Mouse (Mus musculus): ENCODE data around the gene Sec61b. TPM values are rescaled to one million over a fixed set of nuclear protein-coding genes. Genes with fewer than 3 reads are reported as not detected.

The Sec61b gene
- total and polyA plus RNA-seq, 3 experiments: 329 to 538 TPM; not detected in 1

- Histone ChIP-seq H3K36me3 (ENCODE audit: control insufficient read depth in 1 of 2, insufficient read depth in 2 of 2, low read length in 2 of 2) (no peaks in the 10 kb centered on the region), H3K79me2 (ENCODE audit: control insufficient read depth, insufficient read depth, low read length, poor library complexity) (no peaks in the 10 kb centered on the region), H3K27me3 (ENCODE audit: control insufficient read depth in 1 of 2, insufficient read depth in 2 of 2, low read length in 2 of 2) (peaks cover 0 to 4% of the 10 kb centered on the region in 2 experiments; a peak in 2 of 4 replicates), H3K4me3 (ENCODE audit: control insufficient read depth in 1 of 2, insufficient read depth in 1 of 2, low read depth in 2 of 2, low read length in 2 of 2) (no peak overlapping the region), H3K9me3 (replicated peaks; ENCODE audit: insufficient read depth, low read length) (no peaks in the 10 kb centered on the region), H3K9ac (ENCODE audit: control insufficient read depth, low read depth, low read length, poor library complexity, severe bottlenecking) (no peak overlapping the region), H3K27ac (ENCODE audit: control insufficient read depth, low read depth, low read length) (no peak overlapping the region), H3K4me1 (ENCODE audit: control insufficient read depth in 1 of 2, insufficient read depth in 2 of 2, low read length in 2 of 2) (no peaks in the 10 kb centered on the region)
- TF ChIP-seq NELFE (IDR thresholded peaks at IDR 0.05; ENCODE audit: low read depth, low read length) (no peak), SMC3 (IDR thresholded peaks at IDR 0.05; ENCODE audit: low read depth, low read length) (peak; percentile 50), TCF12 (IDR thresholded peaks at IDR 0.05; ENCODE audit: low read depth, low read length) (no peak), CTCF (IDR thresholded peaks at IDR 0.05 in 2 of 3, conservative IDR thresholded peaks at IDR 0.05 in 1 of 3; ENCODE audit: control insufficient read depth in 1 of 3, insufficient read depth in 1 of 3, low read depth in 2 of 3, low read length in 3 of 3, poor library complexity in 1 of 3, severe bottlenecking in 1 of 3) (peak; percentile 66 to 85 (median 74)), ZC3H11A (IDR thresholded peaks at IDR 0.05; ENCODE audit: low read depth, low read length) (peak; percentile 42; the same call in 1 of the 2 replicates), POLR2AphosphoS5 (IDR thresholded peaks at IDR 0.05; ENCODE audit: borderline replicate concordance, low read depth, low read length) (no peak), MAZ (IDR thresholded peaks at IDR 0.05; ENCODE audit: low read depth, low read length) (no peak), CHD2 (IDR thresholded peaks at IDR 0.05; ENCODE audit: low read length) (no peak), USF1 (IDR thresholded peaks at IDR 0.05; ENCODE audit: low read depth, low read length) (no peak), NRF1 (IDR thresholded peaks at IDR 0.05; ENCODE audit: insufficient read depth, low read depth, low read length, poor library complexity, severe bottlenecking) (no peak), JUND (IDR thresholded peaks at IDR 0.05; ENCODE audit: low read depth, low read length) (no peak), ZMIZ1 (IDR thresholded peaks at IDR 0.05; ENCODE audit: low read depth, low read length) (no peak), USF2 (IDR thresholded peaks at IDR 0.05; ENCODE audit: borderline replicate concordance in 1 of 2, insufficient read depth in 1 of 2, low read depth in 1 of 2, low read length in 2 of 2) (no peak), GATA1 (IDR thresholded peaks at IDR 0.05; ENCODE audit: low read depth, low read length) (no peak), HCFC1 (IDR thresholded peaks at IDR 0.05; ENCODE audit: low read depth, low read length) (no peak), POLR2AphosphoS2 (IDR thresholded peaks at IDR 0.05; ENCODE audit: low read length) (no peak), MAX (IDR thresholded peaks at IDR 0.05; ENCODE audit: low read length) (no peak), ZKSCAN1 (IDR thresholded peaks at IDR 0.05; ENCODE audit: low read depth, low read length) (no peak), KAT2A (conservative IDR thresholded peaks at IDR 0.05; ENCODE audit: low read depth, low read length) (no peak), TAL1 (IDR thresholded peaks at IDR 0.05; ENCODE audit: low read length) (no peak), RCOR1 (IDR thresholded peaks at IDR 0.05; ENCODE audit: low read depth, low read length) (no peak), TBP (IDR thresholded peaks at IDR 0.05; ENCODE audit: low read depth, low read length) (no peak), BHLHE40 (IDR thresholded peaks at IDR 0.05; ENCODE audit: borderline replicate concordance, low read depth, low read length) (no peak), CHD1 (IDR thresholded peaks at IDR 0.05; ENCODE audit: low read depth, low read length) (no peak), MEF2A (IDR thresholded peaks at IDR 0.05; ENCODE audit: extremely low read depth, insufficient replicate concordance, low read depth, low read length, poor library complexity, severe bottlenecking) (no peak), GABPA (IDR thresholded peaks at IDR 0.05; ENCODE audit: low read depth, low read length) (no peak), MAFK (IDR thresholded peaks at IDR 0.05; ENCODE audit: borderline replicate concordance, low read depth, low read length) (no peak), MXI1 (IDR thresholded peaks at IDR 0.05; ENCODE audit: low read depth, low read length) (no peak), MYC (IDR thresholded peaks at IDR 0.05; ENCODE audit: low read depth, low read length) (no peak), POLR2A (IDR thresholded peaks at IDR 0.05; ENCODE audit: control insufficient read depth in 1 of 2, insufficient read depth in 1 of 2, low read depth in 1 of 2, low read length in 2 of 2, poor library complexity in 1 of 2) (no peak), RAD21 (IDR thresholded peaks at IDR 0.05; ENCODE audit: low read depth, low read length) (peak; percentile 62), ZNF384 (IDR thresholded peaks at IDR 0.05; ENCODE audit: low read depth, low read length) (no peak), EP300 (IDR thresholded peaks at IDR 0.05; ENCODE audit: low read depth in 1 of 2, low read length in 2 of 2) (no peak)
- DNase-seq (ENCODE audit: low read depth, low spot score): peak; percentile 69
These were observed 28.1 kb downstream of the Sec61b start for GRCm38 (mm10) chr4:47502546-47502971.

Data from MEL (cell line).